Mouse (Mus musculus): ENCODE data around the gene Hs1bp3. TPM values are rescaled to one million over a fixed set of nuclear protein-coding genes. Genes with fewer than 3 reads are reported as not detected.

The Hs1bp3 gene
- polyA plus RNA-seq, 1 experiment, result 11.1 TPM

DNA sequence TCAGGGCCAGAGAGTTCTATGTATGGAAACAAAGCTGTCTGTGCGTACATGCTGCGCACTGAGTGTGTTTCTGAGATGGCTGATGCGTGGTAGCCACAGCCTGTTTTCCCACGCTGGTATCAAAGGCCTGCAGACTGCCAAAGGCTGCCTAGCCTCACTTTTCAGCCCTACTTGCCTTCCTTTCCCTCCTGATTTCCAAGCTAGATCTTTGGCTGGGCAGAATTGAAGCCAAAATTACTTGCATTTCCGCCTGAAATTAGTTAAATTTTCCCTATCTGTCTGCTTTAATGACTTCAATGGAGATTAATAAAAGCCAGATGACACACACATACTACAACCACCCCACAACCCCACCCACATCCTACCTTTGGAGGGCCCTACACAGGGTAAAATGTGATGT lies 12.7 kb upstream of the Hs1bp3 start:
- no peak overlapping the region for H3K4me3 ChIP-seq (replicated peaks)
- H3K36me3 ChIP-seq (replicated peaks; ENCODE audit: low read length), result no peaks in the 10 kb centered on the region
- H3K9me3 ChIP-seq, result no peaks in the 10 kb centered on the region; the same call in 1 of the 2 replicates
- peaks cover 76% of the 10 kb centered on the region for H3K4me1 ChIP-seq
- TF ChIP-seq FLI1 (IDR thresholded peaks at IDR 0.05; ENCODE audit: low read length), result no peak
- no peak for TF ChIP-seq GATA1 (IDR thresholded peaks at IDR 0.05; ENCODE audit: borderline replicate concordance, low read length)
- H3K27me3 ChIP-seq (replicated peaks), result peaks cover 90% of the 10 kb centered on the region

DNA sequence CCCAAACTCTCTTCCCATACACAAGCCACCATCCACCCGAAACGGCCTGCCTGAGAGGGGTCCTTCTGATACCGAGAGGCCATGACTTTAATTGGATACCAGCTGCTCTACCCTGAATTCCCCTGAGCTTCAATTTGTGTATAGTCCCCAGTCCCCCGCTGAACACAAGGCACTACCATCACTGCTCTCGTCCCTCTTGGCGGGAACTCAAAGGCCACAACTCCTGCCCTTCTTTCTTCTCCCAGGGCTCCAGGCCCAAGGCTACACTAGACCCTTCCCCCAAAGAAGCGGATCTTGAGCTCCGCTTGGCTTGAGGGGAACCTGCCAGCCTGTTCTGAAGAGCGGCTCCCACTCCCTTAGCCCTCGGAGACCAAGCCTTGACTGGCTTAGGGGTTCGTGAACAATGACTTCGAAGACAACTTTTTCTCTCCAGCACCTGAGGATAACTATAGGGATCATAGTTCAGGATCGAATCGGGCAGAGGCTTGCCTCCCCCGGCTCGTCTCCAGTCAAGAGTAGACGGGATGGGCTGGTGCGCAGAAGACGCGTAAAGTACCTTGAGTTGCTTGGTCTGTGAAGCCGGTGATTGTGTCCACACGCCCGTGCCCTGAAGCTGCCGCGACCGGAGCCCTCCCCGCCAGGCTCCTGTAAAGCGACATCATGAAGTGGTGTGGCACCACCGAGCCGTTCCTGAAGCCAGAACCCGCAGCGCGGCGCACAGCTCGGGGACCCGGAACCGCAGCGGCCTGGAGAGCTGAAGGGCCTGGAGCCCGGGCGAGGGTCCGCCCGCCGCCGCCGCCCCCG lies 12.0 kb upstream of the Hs1bp3 start:
- Histone ChIP-seq H3K4me1 (peaks cover 69% of the 10 kb centered on the region), H3K36me3 (replicated peaks; ENCODE audit: low read length) (no peaks in the 10 kb centered on the region), H3K4me3 (replicated peaks) (peak overlapping the region; percentile 85), H3K9me3 (no peaks in the 10 kb centered on the region; the same call in 1 of the 2 replicates), H3K27me3 (replicated peaks) (peaks cover 95% of the 10 kb centered on the region)
- TF ChIP-seq GATA1 (IDR thresholded peaks at IDR 0.05; ENCODE audit: borderline replicate concordance, low read length), result no peak

DNA sequence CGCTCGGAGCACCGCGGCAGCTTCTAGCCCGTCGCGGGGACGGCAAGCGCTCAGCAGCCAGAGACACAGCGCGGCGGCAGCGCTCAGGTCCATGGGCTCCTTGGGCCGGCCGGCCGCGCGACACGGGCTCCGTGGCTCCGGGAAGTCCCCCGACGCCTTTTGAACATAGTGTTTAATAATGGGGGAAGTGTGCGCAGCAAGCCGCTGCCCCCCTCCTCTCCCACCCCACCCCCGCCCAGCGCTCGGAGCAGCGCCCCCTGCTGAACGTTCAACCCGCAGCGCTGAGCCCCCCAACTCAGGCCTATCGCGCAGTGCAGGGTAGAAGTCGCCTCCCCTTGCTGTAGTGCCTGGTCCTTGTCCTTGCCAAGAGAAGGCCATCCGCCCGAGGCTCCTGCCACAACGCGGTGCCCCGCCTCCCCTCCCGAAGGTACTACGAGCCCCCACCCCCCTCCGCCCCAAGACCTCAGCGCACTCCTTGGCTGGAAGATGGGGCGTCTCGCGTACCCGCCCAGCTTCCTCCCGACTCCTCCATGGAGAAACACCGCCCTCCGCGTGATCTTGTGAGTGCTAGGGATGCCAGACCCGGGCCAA lies 11.3 kb upstream of the Hs1bp3 start, which contains the start of gene Gdf7:
Gene Gdf7 (minus strand): TSS at position 114 of the 591 bp plus-strand sequence.
- TF ChIP-seq FLI1 (IDR thresholded peaks at IDR 0.05; ENCODE audit: low read length) (no peak), GATA1 (IDR thresholded peaks at IDR 0.05; ENCODE audit: borderline replicate concordance, low read length) (no peak)
- Histone ChIP-seq H3K27me3 (replicated peaks) (peaks cover 93% of the 10 kb centered on the region), H3K4me1 (peaks cover 70% of the 10 kb centered on the region), H3K9me3 (no peaks in the 10 kb centered on the region; the same call in 1 of the 2 replicates), H3K4me3 (replicated peaks) (peak within 1 kb of the TSS; percentile 85), H3K36me3 (replicated peaks; ENCODE audit: low read length) (no peaks in the 10 kb centered on the region)

DNA sequence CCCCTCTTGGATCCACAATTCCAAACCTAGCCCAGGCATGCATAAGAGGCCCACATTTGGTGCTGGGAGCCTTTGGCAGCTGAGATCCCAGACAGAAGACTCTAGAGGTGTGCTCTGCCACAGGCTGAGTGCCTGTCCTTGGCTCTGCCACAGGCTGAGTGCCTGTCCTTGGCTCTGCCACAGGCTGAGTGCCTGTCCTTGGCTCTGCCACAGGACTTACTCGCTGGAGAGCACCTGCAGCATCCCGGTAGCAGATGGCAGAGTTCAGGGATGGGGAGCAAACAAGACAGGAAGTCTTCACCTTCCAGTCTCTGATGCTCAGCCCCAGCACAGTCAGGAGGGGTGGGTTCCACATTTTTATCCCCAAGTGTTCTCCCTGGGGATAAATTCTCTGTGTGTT lies 8.0 kb upstream of the Hs1bp3 start:
- H3K9me3 ChIP-seq, result no peaks in the 10 kb centered on the region
- H3K27me3 ChIP-seq (replicated peaks), result peaks cover 73% of the 10 kb centered on the region
- TF ChIP-seq FLI1 (IDR thresholded peaks at IDR 0.05; ENCODE audit: low read length) (no peak), GATA1 (IDR thresholded peaks at IDR 0.05; ENCODE audit: borderline replicate concordance, low read length) (no peak)
- no peaks in the 10 kb centered on the region for H3K36me3 ChIP-seq (replicated peaks; ENCODE audit: low read length)
- H3K4me1 ChIP-seq, result peaks cover 47% of the 10 kb centered on the region
- H3K4me3 ChIP-seq (replicated peaks), result no peak overlapping the region

DNA sequence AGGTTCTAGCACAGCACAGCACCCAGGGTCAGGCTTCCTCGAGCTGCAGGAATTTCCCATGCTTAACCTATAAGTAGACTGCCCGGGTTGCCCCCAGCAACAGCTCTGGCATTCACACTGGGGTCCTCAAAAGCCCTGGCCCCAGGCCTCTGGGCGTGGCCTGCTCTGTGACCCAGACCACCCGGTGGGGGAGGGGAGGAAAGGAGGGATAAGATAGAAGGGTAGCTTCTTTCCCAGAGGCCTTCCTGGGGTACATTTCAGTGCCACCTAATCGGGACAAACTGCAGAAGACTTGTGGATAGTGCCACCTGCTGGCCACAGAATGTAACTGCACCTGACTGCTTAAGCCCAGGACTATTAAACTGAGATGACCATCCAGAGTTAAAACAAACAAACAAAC lies 6.8 kb upstream of the Hs1bp3 start:
- Histone ChIP-seq H3K9me3 (no peaks in the 10 kb centered on the region), H3K4me1 (peaks cover 43% of the 10 kb centered on the region), H3K36me3 (replicated peaks; ENCODE audit: low read length) (no peaks in the 10 kb centered on the region), H3K4me3 (replicated peaks) (no peak overlapping the region), H3K27me3 (replicated peaks) (peaks cover 73% of the 10 kb centered on the region)
- no peak for TF ChIP-seq FLI1 (IDR thresholded peaks at IDR 0.05; ENCODE audit: low read length)
- no peak for TF ChIP-seq GATA1 (IDR thresholded peaks at IDR 0.05; ENCODE audit: borderline replicate concordance, low read length)

DNA sequence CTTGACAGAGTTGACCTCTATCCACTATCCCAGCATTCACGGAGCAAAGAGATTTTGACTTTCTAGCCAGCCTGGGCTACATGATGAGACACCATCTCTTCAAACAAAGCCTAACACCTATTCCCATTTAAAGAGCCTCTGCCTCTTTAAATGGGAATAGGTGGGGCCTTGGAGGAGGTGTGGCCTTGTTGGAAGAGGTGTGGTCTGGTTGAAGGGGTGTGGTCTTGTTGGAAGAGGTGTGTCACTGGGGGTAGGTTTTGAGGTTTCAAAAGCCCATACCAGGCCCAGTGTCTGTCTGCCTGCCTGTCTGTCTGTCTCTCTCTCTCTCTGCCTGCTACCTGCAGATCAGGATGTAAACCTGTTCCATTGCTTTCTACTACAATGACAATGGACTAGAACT lies 6.3 kb upstream of the Hs1bp3 start:
- H3K27me3 ChIP-seq (replicated peaks), result peaks cover 73% of the 10 kb centered on the region
- no peaks in the 10 kb centered on the region for H3K9me3 ChIP-seq
- peaks cover 40% of the 10 kb centered on the region for H3K4me1 ChIP-seq
- no peaks in the 10 kb centered on the region for H3K36me3 ChIP-seq (replicated peaks; ENCODE audit: low read length)
- H3K4me3 ChIP-seq (replicated peaks), result no peak overlapping the region
- TF ChIP-seq GATA1 (IDR thresholded peaks at IDR 0.05; ENCODE audit: borderline replicate concordance, low read length), result no peak
- no peak for TF ChIP-seq FLI1 (IDR thresholded peaks at IDR 0.05; ENCODE audit: low read length)

DNA sequence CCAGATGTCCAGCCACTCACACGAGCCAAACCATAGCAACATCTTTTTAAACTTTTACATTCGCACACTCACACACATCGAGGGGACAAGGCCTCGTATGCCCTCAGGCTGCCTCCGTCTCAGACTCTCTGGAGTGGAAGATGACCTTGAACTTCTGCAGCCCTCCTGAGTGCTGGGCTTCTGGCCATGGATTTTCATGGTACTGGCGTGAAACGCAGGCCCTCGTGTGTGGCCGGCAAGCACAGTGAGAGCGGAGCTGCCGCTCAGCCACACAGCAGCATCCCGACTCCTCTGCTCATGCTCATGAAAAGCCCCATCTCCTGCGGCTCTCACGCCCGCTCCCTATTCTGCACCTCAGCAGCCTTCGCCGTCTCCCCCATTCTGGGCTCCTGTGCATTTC lies 2.2 kb upstream of the Hs1bp3 start:
- peaks cover 57% of the 10 kb centered on the region for H3K4me1 ChIP-seq
- H3K36me3 ChIP-seq (replicated peaks; ENCODE audit: low read length), result peaks cover 10% of the 10 kb centered on the region
- no peak overlapping the region for H3K4me3 ChIP-seq (replicated peaks)
- no peak for TF ChIP-seq FLI1 (IDR thresholded peaks at IDR 0.05; ENCODE audit: low read length)
- TF ChIP-seq GATA1 (IDR thresholded peaks at IDR 0.05; ENCODE audit: borderline replicate concordance, low read length), result no peak
- H3K27me3 ChIP-seq (replicated peaks), result peaks cover 39% of the 10 kb centered on the region
- no peaks in the 10 kb centered on the region for H3K9me3 ChIP-seq

DNA sequence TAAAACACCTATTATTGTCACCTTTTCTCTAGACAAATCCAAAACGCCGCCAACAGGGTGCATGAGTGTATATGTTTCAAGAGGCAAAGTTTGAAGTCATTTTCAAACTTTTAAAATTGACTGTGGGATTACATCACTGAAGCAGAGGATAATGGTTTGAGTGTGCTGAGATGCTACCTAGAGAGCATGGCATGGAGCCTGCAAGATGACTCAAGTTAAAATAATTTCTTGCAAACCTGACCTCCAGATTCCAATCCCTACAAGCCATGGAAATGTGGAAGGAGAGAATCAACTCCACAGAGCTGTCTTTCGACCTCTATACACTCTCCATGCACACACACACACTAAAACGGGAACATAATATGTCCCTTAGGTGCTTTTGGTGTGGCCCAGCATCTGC lies 966 bp upstream of the Hs1bp3 start:
- Histone ChIP-seq H3K9me3 (no peaks in the 10 kb centered on the region), H3K4me1 (peaks cover 56% of the 10 kb centered on the region), H3K4me3 (replicated peaks) (no peak overlapping the region), H3K36me3 (replicated peaks; ENCODE audit: low read length) (peaks cover 22% of the 10 kb centered on the region), H3K27me3 (replicated peaks) (peaks cover 35% of the 10 kb centered on the region)
- no peak for TF ChIP-seq GATA1 (IDR thresholded peaks at IDR 0.05; ENCODE audit: borderline replicate concordance, low read length)
- no peak for TF ChIP-seq FLI1 (IDR thresholded peaks at IDR 0.05; ENCODE audit: low read length)

DNA sequence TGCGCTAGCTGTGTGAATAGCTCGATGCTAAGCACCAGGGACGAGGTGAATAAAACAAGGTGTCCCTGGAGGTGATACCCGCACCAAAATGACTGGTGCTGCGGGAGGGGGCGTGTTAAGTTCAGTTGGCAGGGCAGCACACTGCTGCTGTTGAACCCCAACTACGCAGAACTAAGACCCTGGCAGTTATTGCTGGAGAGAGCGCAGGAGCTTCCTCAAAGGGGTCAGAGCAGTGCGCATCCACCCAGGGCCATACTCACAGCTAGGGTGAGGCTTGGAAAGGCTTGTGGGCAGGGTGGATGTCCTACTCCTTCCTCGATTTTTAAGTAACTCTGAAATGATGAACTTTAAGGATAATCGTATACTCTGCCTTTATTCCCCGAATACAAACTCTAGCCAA lies 541 bp downstream of the Hs1bp3 start:
- Histone ChIP-seq H3K36me3 (replicated peaks; ENCODE audit: low read length) (peaks cover 37% of the 10 kb centered on the region), H3K9me3 (no peaks in the 10 kb centered on the region), H3K4me3 (replicated peaks) (peak overlapping the region; percentile 98), H3K27me3 (replicated peaks) (peaks cover 31% of the 10 kb centered on the region), H3K4me1 (peaks cover 54% of the 10 kb centered on the region)
- TF ChIP-seq FLI1 (IDR thresholded peaks at IDR 0.05; ENCODE audit: low read length) (no peak), GATA1 (IDR thresholded peaks at IDR 0.05; ENCODE audit: borderline replicate concordance, low read length) (no peak)

DNA sequence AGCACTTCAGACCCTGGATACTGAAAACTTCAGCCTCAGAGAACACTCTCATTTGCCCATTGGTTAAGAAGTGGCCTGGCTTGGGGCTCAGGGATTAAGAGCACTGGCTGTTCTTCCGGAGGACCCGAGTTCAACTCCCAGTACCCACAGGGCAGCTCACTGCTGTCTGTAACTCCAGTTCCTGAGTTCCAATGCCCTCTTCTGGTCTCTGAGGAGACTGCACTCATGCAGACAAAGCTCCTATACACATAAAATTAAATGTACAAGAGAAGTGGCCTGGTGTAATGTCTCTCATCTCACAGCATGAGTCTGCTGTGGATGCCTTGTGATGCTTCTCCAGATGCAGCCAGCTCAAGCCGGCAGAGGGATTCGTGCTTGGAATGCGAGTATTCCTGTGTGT lies 3.3 kb downstream of the Hs1bp3 start:
- TF ChIP-seq GATA1 (IDR thresholded peaks at IDR 0.05; ENCODE audit: borderline replicate concordance, low read length) (no peak), FLI1 (IDR thresholded peaks at IDR 0.05; ENCODE audit: low read length) (no peak)
- Histone ChIP-seq H3K36me3 (replicated peaks; ENCODE audit: low read length) (peaks cover 64% of the 10 kb centered on the region), H3K4me1 (peaks cover 60% of the 10 kb centered on the region)

More for the DNA sequence above, 3.3 kb downstream of the Hs1bp3 start:
- H3K9me3 ChIP-seq, result no peaks in the 10 kb centered on the region
- no peak overlapping the region for H3K4me3 ChIP-seq (replicated peaks)
- H3K27me3 ChIP-seq (replicated peaks), result peaks cover 9% of the 10 kb centered on the region

Data from megakaryocyte, embryonic 14.5 days (primary cell).